Mouse (Mus musculus) kidney, adult 2 months (tissue): ENCODE results near the gene Atp8a1.

Experiments used
- CTCF ChIP-seq: fragments of 200-500 bp; conservative IDR thresholded peaks from 2 replicates; pipeline ENCODE4 v1.5.1; 2011; ENCODE audit warnings: low read depth, mild to moderate bottlenecking, control low read depth, low read length, moderate library complexity, mixed read lengths; ENCODE audit not compliant: insufficient read depth, insufficient read length
- POLR2A ChIP-seq: fragments of 200-500 bp; IDR thresholded peaks from one replicate; pipeline ENCODE4 v1.6.1; 2011; ENCODE audit warnings: low read depth, low read length, control low read depth

DNA sequence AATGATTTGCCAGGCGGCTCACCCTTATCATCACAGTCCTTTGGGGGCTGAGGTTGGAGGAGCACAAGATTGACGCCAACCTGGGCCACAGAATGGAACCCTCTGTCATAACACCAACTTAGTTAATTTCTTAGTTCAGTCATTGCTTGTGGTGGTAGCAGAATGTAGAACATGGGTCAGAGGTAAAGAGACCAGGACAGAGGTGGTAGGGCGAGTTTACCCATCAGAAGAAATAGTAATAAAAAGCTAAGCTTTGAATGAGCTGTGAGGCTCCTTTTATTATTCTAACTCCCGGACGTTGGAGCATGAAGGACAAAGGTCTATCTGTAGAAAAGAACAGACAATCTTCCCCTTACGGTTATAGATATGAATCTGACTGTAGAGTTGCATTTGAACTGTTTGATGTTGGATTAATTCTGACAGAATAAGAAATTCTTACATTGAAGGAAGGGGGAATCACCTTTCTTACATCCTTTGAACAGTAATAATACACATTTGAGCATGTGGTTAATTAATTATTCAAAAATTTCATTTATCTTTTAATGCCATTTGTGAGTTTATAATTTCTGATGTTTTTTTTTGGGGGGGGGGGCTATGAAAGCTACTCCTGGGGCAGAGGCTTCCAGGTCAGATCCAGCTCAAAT lies 7.9 kb upstream of the Atp8a1 start:
- no peak for TF ChIP-seq POLR2A
- TF ChIP-seq CTCF: no peak
